Mouse (Mus musculus) cerebellum, postnatal 14 days (tissue): ENCODE results near the gene Atf6b.

ENCODE experiments used
- DNase-seq, 2 experiments: peaks; one replicate each; pipeline ENCODE4 v3.0.0; 2021; ENCODE audit warnings: mixed read lengths in 2 of 2

Atf6b gene

DNA sequence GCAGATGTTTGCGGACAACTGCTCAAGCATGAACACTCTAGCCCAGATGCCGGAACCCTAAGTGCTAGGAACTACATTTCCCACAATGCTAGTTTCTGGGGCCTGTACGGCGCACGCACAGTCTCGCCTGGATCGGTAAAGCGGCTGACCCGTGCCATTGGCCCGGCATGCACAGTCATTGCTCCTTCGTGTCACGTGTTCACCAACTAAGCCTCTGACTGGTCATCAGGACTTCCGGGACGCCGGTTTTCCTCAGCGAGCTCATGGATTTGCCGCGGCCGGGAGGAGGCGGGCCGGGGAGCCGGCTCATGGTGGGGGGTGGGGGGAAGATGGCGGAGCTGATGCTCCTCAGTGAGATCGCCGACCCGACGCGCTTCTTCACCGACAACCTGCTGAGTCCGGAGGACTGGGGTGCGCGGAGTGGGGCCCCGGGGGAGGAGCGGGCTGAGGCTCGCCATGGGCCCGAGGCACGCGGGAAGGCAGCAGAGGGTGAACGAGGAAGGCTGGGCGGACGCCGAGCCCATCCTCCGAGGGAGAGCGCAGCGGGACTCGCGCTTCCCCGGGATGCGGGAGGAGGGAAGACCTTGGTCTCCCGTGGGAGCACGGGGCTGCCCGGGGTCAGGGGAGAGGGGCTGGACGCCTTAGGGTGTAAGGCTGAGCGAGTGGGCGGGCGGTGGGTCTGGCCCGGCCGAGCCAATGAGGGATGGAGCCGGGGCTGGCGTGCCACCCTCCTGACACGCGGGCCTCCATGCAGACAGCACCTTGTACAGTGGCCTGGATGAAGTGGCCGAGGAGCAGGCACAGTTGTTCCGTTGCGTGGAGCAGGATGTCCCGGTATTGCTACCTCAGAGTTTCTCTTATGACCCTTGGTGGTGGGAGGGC is at the start of gene Atf6b:
Gene Atf6b (plus strand): TSS at position 241 of the 882 bp plus-strand sequence.
- peak; percentile 94 for DNase-seq

GRCm38 (mm10) chr17:34597566-34598095 is 49.3 kb upstream of the Atf6b start, which contains the start of gene Ager:
Gene Ager, plus strand, starts transcription at chr17:34597862.
- DNase-seq, result no peak

DNA sequence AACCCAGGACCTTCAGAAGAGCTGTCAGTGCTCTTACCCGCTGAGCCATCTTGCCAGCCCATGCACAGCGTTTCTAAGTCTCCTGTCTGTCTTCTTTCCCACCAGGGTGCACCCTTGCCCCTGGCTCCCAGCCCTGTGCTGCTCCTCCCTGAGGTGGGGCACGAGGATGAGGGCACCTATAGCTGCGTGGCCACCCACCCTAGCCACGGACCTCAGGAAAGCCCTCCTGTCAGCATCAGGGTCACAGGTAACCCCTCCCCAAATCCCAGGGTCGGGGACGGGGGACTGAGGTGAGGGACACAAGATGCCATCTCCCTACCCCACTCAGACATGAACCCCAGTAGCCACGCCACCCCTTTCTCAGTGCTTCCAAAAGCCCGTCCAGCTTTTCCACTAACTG is 47.1 kb upstream of the Atf6b start:
- DNase-seq, result no peak

- DNase-seq, result no peak
These were observed 45.1 kb upstream of the Atf6b start for GRCm38 (mm10) chr17:34601796-34602195.

- DNase-seq, result peak; percentile 99 to 100
These were observed 43.4 kb upstream of the Atf6b start, which contains the start of gene Rnf5 for GRCm38 (mm10) chr17:34603375-34604060. Gene Rnf5, minus strand, starts transcription at chr17:34603690.

DNA sequence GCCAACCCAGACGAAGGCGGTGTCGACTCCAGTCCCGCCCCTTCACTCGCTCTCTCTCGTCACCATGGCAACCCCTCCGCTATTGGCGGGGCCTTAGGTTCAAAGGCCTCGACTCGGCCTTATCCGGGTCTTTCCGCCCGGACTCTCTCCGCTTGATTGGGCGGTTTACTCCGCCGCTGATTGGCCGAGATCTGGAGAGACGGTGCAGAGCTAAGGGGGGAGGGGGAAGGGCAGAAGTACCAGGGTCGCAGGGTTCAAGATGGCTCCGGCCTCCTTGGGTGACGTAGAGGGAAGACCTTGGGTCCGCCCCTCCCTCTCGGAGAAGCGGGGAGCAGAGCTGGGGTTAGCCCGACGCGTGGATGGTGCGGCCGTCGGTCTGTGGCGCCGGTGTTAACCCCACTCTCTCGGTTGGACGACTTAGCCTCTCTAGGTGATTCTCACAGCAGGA is 42.9 kb upstream of the Atf6b start, which contains the start of gene Agpat1:
Gene Agpat1 (plus strand): TSS at position 202 of the 448 bp plus-strand sequence.
- DNase-seq, result peak; percentile 99

DNA sequence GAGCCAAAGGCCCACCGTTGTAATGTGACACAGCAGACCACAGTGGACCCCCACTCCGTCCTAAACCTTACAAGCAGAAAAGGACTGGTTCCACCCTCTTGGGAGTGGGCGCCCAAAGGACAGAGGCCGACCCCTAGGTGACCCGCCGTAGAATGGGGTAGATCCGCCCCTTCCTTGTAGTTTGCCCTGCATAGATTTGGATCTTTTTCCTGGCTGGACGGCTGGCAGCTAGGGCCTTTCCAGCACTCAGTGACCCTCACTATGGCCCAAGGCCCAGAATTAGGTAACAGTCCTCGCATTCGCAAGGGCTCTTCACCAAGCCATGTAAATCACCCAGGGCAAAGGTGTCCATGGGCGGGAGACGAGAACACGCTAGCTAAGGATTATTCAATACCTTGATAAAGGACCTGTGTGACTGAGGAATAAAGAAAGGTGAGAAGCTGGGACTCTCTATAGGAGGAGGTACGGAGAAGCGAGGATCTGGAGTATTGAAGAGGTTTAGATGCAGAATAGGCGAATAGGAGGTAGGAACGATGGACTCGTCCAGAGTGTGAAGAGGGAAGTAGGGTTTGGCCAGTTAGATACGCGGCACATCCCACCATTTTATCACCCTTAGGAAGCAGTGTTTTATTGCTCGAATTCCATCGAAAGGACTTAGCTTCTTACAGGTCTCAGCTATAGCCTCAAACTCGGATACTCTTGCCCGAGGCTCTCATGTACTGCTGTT is 42.3 kb upstream of the Atf6b start:
- peak in 1 of 2 experiments; percentile 61 for DNase-seq

GRCm38 (mm10) chr17:34605609-34606008 is 41.3 kb upstream of the Atf6b start:
- DNase-seq, result peak; percentile 99

GRCm38 (mm10) chr17:34606186-34607039 is 40.5 kb upstream of the Atf6b start:
- no peak for DNase-seq

DNA sequence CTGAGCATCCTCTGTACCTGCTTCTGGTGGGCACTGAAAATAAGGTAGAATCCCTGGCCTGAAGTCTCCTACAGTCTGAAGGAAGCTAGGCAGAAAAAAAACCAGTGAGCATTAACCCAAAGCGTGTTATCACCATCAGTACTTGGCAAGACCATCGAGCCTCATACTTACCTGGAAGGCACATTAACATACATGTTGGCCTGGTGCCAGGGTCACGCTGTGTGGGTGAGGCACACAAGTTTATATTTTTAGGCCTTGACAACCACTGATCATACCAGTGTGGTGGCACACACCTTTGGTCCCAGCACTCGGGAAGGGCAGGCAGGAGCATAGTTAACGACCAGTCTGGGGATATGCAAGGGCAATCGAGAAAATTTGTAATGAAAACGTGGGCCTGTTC is 38.9 kb upstream of the Atf6b start:
- DNase-seq, result peak; percentile 62 to 73

GRCm38 (mm10) chr17:34611050-34611449 is 35.9 kb upstream of the Atf6b start:
- DNase-seq, result peak in 1 of 2 experiments; percentile 58

DNA sequence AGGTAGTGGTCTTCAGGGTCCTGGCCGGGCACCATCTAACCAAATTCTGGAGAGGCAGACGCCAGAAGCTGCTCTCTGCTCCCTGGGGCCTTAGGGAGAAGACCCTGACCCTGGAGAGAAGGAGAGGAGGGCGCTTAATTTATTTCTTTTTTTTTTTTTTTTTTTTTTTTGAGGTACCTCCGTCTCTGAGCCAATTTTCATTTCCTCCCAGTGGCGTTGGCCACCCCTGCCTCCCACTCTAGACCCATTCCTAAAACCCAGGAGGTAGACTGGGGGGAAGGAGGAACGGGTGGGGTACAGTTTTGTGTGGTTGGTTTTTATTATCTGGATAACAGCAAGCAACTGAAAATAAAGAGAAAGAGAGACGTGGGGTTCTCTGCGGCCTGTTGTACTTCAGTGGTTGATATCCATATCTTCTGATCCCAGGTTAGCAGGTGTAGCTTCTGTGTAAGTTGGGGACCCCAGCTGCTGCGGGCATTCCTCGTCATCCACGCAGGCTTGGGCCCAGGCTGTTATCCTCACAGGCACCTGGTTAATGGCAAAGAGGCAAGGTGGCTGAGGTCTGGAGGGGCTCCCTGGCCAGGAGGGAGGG is 33.8 kb upstream of the Atf6b start:
- DNase-seq, result no peak

- no peak for DNase-seq
These were observed 33.1 kb upstream of the Atf6b start for GRCm38 (mm10) chr17:34613830-34614229.

- DNase-seq, result no peak
These were observed 31.1 kb upstream of the Atf6b start, which contains the start of gene Egfl8 for GRCm38 (mm10) chr17:34615871-34616270. Gene Egfl8, minus strand, starts transcription at chr17:34615971.

GRCm38 (mm10) chr17:34618999-34619398 is 27.9 kb upstream of the Atf6b start:
- DNase-seq, result peak; percentile 78 to 79

- DNase-seq, result no peak
These were observed 25.9 kb upstream of the Atf6b start for GRCm38 (mm10) chr17:34621006-34621405.

- DNase-seq, result no peak
These were observed 23.8 kb upstream of the Atf6b start for GRCm38 (mm10) chr17:34623161-34623560.

DNA sequence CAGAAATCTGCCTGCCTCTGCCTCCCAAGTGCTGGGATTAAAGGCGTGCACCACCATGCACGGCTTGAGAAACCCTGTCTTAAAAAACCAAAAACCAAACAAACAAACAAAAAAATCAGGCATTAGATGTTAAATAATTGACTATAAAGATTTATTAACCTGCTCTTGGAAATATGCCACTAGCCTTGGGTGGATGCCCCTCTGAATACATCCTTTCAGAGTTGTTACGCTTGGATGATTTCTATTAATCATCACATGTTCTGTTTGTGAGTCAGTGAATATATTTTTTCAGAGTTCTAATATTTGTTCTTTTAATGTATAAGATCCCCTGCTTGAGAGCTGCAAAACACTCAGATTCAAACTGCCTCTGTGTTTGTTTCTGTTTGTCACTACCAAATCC is 22.0 kb upstream of the Atf6b start:
- no peak for DNase-seq

DNA sequence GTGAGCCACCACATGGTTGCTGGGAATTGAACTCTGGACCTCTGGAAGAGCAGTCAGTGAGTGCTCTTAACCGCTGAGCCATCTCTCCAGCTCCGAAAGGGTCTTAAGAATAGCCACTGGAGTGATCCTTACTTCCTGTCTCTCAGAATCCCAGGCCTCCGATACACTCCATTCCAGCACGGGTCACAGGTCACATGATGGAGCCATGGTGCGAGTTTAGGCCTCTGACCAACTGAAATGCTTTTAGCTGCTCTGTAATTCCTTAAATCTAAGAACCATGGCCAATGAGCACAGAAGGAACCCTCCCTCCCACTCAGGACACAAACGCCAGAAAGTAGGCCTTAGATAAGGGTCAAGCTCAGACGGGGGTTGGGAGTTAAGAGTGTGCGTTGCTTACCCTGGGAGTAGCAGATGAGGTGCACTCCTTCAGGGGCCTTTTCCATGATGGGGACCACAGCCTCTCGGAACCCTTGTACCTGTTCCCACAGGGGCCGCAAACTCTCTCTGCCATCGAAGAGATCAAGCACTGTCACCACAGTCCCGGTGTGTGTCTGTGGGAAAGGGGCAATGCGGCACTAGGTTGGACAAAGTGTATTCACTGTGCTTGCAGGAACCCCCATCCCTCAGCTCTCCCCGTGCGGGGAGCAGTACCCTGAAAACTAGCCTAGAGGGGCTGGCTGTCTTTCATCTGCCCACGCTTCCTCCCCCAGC is 20.7 kb upstream of the Atf6b start:
- no peak for DNase-seq

DNA sequence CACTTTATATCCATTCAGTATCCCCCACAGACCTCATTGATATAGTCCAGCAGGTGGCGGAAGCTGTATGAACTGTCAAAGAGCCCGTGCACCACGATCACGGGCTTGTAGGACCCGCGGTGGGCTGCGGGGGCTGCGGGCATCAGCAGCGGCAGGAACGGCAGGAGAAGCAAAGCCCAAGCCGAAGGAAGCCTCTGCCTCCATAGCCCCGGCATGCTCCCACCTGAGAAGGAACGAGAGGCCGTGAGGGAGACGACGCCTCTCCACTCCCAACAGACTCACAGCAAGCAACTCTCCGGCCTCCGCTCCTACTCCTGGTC is 20.2 kb upstream of the Atf6b start:
- DNase-seq, result peak; percentile 52 to 63
